Mouse (Mus musculus): ENCODE data around the gene Nup160. TPM values are rescaled to one million over a fixed set of nuclear protein-coding genes. Genes with fewer than 3 reads are reported as not detected.

Gene Nup160
- polyA plus RNA-seq, 1 experiment: 28.0 TPM

GRCm38 (mm10) chr2:90666591-90667387, 10.2 kb upstream of the Nup160 start:
- Histone ChIP-seq H3K36me3 (ENCODE audit: control insufficient read depth, insufficient read depth, low read length) (no peaks in the 10 kb centered on the region), H3K4me1 (ENCODE audit: control insufficient read depth, insufficient read depth, low read length) (no peaks in the 10 kb centered on the region), H3K27ac (ENCODE audit: control insufficient read depth, insufficient read depth, low read depth, low read length) (no peak overlapping the region), H3K27me3 (ENCODE audit: control insufficient read depth, insufficient read depth, low read length) (no peaks in the 10 kb centered on the region), H3K4me3 (ENCODE audit: control insufficient read depth, low read depth, low read length) (no peak overlapping the region)
- no peak for TF ChIP-seq POLR2A (IDR thresholded peaks at IDR 0.05; ENCODE audit: control insufficient read depth, low read depth, low read length)
- TF ChIP-seq CTCF (IDR thresholded peaks at IDR 0.05; ENCODE audit: control insufficient read depth, insufficient read depth, insufficient replicate concordance, low read depth, low read length): no peak

DNA sequence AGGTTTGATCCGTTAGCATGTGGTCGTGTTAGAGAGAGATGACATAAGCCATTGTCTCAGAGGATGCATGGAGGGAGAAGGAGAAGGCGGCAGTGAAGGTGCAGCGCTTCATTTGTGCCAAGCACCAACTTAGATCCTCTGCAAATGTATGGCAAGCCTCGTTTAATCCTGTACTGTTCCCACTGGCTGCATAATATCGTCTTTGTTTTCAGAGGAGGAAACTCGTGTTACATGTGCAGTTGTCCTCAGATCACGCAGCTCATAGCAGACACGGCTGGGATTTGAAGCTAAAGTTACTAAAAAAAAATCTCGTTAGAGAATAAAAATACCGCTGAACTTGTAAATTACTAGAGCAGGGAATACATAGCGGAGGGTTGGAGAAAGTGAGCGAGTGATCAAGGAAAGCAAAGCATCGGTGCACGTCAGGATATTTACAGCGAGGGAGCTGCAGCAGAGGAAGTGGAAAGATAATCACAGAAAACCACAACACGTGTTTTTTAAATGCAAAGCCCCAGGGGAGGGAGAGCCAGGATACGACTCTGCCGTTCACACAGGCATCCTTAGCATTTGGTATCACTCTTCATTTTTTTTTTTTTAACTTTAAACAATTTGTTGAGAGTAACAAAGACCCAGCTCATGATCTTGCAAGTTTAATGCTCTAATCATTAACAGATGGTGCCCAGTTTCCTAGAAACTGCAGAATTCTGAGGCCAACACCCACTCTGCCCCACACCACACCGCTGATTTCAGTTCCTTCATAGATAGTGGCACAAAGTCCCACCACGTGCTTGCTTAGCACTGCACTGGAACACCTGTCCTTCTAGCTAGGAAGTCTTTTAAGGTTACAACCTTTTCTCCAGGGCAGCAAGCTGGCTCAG, 9.4 kb upstream of the Nup160 start:
- TF ChIP-seq POLR2A (IDR thresholded peaks at IDR 0.05; ENCODE audit: control insufficient read depth, low read depth, low read length) (no peak), CTCF (IDR thresholded peaks at IDR 0.05; ENCODE audit: control insufficient read depth, insufficient read depth, insufficient replicate concordance, low read depth, low read length) (no peak)
- H3K36me3 ChIP-seq (ENCODE audit: control insufficient read depth, insufficient read depth, low read length): no peaks in the 10 kb centered on the region
- no peak overlapping the region for H3K27ac ChIP-seq (ENCODE audit: control insufficient read depth, insufficient read depth, low read depth, low read length)
- no peaks in the 10 kb centered on the region for H3K27me3 ChIP-seq (ENCODE audit: control insufficient read depth, insufficient read depth, low read length)
- H3K4me3 ChIP-seq (ENCODE audit: control insufficient read depth, low read depth, low read length): no peak overlapping the region
- H3K4me1 ChIP-seq (ENCODE audit: control insufficient read depth, insufficient read depth, low read length): no peaks in the 10 kb centered on the region

- H3K27ac ChIP-seq (ENCODE audit: control insufficient read depth, insufficient read depth, low read depth, low read length): no peak overlapping the region
- no peaks in the 10 kb centered on the region for H3K27me3 ChIP-seq (ENCODE audit: control insufficient read depth, insufficient read depth, low read length)
- H3K4me3 ChIP-seq (ENCODE audit: control insufficient read depth, low read depth, low read length): no peak overlapping the region
- no peaks in the 10 kb centered on the region for H3K36me3 ChIP-seq (ENCODE audit: control insufficient read depth, insufficient read depth, low read length)
- H3K4me1 ChIP-seq (ENCODE audit: control insufficient read depth, insufficient read depth, low read length): no peaks in the 10 kb centered on the region
- no peak for TF ChIP-seq POLR2A (IDR thresholded peaks at IDR 0.05; ENCODE audit: control insufficient read depth, low read depth, low read length)
- no peak for TF ChIP-seq CTCF (IDR thresholded peaks at IDR 0.05; ENCODE audit: control insufficient read depth, insufficient read depth, insufficient replicate concordance, low read depth, low read length)
Measured at GRCm38 (mm10) chr2:90670343-90670742, 6.7 kb upstream of the Nup160 start.

DNA sequence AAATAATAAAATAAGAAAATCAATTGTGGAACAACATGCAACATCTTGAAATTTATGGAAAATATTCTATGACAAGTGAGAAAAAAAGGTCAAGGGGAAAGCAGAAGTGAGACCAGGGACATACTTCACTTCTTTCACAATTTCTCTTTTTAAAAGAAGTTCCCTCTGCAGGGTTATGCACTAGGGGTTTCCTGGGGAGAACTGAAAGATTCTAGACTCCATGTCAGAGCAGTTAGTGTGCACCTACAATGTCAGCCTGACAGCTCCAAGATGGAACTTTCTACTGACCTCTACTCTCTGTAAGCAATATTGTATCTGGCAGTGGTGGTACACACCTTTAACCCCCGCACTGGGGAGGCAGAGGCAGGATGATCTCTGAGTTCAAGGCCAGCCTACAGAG, 3.7 kb upstream of the Nup160 start:
- Histone ChIP-seq H3K27me3 (ENCODE audit: control insufficient read depth, insufficient read depth, low read length) (no peaks in the 10 kb centered on the region), H3K4me3 (ENCODE audit: control insufficient read depth, low read depth, low read length) (no peak overlapping the region), H3K27ac (ENCODE audit: control insufficient read depth, insufficient read depth, low read depth, low read length) (no peak overlapping the region), H3K36me3 (ENCODE audit: control insufficient read depth, insufficient read depth, low read length) (no peaks in the 10 kb centered on the region), H3K4me1 (ENCODE audit: control insufficient read depth, insufficient read depth, low read length) (no peaks in the 10 kb centered on the region)
- TF ChIP-seq CTCF (IDR thresholded peaks at IDR 0.05; ENCODE audit: control insufficient read depth, insufficient read depth, insufficient replicate concordance, low read depth, low read length): no peak

DNA sequence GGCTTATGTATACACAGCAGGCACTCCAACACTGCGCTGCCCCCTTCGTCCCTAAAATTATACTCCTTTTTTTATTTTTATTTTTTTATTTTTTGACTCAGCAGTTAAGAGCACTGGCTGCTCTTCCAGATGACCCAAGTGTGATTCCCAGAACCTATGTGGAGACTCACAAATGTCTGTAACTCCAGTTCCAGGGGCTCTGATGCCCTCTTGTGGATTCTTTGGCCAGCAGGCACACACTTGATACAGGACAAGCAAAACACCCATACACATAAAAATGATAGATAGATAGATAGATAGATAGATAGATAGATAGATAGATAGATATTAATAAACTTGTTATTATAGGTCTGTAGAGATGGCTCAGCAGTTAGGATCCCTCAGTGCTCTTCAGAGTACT, 2.5 kb upstream of the Nup160 start:
- Histone ChIP-seq H3K27ac (ENCODE audit: control insufficient read depth, insufficient read depth, low read depth, low read length) (no peak overlapping the region), H3K27me3 (ENCODE audit: control insufficient read depth, insufficient read depth, low read length) (no peaks in the 10 kb centered on the region), H3K4me1 (ENCODE audit: control insufficient read depth, insufficient read depth, low read length) (no peaks in the 10 kb centered on the region), H3K4me3 (ENCODE audit: control insufficient read depth, low read depth, low read length) (no peak overlapping the region), H3K36me3 (ENCODE audit: control insufficient read depth, insufficient read depth, low read length) (no peaks in the 10 kb centered on the region)
- no peak for TF ChIP-seq CTCF (IDR thresholded peaks at IDR 0.05; ENCODE audit: control insufficient read depth, insufficient read depth, insufficient replicate concordance, low read depth, low read length)
- TF ChIP-seq POLR2A (IDR thresholded peaks at IDR 0.05; ENCODE audit: control insufficient read depth, low read depth, low read length): no peak

DNA sequence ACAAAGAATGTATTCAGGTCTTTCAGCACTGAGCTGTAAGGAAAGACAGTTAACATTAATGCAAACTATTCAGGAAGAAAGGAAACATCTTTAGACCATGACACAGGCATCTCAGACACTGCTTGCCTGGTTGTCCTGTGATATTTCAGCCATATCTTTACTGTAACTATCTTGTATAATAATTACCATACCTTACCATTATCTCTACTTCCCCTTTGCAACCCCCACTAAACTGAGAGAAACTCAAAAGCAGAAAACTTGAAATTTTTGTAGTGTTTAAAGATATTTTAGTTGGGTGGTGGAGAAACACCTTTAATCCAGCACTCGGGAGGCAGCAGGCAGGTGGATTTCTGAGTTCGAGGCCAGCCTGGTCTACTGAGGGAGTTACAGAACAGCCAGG, 1.5 kb upstream of the Nup160 start:
- Histone ChIP-seq H3K36me3 (ENCODE audit: control insufficient read depth, insufficient read depth, low read length) (no peaks in the 10 kb centered on the region), H3K27ac (ENCODE audit: control insufficient read depth, insufficient read depth, low read depth, low read length) (no peak overlapping the region), H3K27me3 (ENCODE audit: control insufficient read depth, insufficient read depth, low read length) (no peaks in the 10 kb centered on the region), H3K4me3 (ENCODE audit: control insufficient read depth, low read depth, low read length) (peak overlapping the region; percentile 25; the same call in 1 of the 2 replicates), H3K4me1 (ENCODE audit: control insufficient read depth, insufficient read depth, low read length) (no peaks in the 10 kb centered on the region)
- TF ChIP-seq POLR2A (IDR thresholded peaks at IDR 0.05; ENCODE audit: control insufficient read depth, low read depth, low read length): no peak
- no peak for TF ChIP-seq CTCF (IDR thresholded peaks at IDR 0.05; ENCODE audit: control insufficient read depth, insufficient read depth, insufficient replicate concordance, low read depth, low read length)
